Mouse (Mus musculus): ENCODE measurements around the gene Appbp2. TPM values are rescaled to one million over a fixed set of nuclear protein-coding genes. Genes with fewer than 3 reads are reported as not detected.

The Appbp2 gene
- 36.1 and 38.8 TPM in 2 replicates for total RNA-seq (2014; rRNA removed; ENCODE audit: low replicate concordance)
- polyA plus RNA-seq (2015; fragmentation: Nextera tagmentation; extraction: Ambion mirVana), result 21.7 and 24.2 TPM in 2 replicates

DNA sequence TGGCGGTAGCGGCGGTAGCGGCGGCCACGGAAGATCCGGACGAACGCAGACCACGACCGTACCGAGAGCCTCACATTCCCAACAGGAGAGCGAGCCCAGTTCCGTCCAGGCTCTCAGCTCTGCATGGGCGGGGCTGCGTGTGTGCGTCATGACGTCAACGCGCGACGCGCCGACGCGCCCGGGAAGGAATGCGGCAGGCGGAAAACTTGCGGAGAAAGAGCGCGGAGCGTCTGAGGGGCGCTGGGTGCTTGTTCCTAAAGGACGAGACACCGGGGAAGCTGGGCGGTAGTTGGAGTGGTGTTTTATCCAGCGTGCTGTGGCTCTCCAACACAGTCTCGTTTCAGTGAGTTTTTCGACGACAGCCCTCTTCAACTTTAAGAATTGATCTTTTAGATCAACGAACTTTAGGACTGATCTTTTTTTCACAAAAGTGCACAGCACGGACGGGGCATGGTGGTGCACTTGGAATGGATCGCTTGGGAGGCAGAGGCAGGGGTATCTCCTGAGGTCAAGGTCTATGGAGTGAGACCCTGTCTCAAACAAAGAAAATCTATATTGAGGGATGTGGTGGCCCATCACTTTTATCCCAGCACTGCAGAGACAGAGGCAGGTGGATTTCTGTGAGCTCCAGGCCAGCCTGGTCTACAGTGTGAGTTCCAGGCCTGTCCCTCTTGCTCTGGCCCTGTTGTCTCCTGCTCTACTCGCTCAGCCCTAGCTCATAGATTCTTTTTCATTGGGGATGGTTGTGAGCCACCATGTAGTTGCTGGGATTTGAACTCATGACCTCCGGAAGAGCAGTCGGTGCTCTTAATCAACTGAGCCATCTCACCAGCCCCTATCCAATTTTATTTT lies at the start of gene Appbp2:
Gene Appbp2, minus strand, starts transcription at position 141 of the 852 bp plus-strand sequence.
- WGBS, result 5% methylated on average over 48 of the region's 48 CpGs
- peak; percentile 98 for ATAC-seq (ENCODE audit: insufficient read depth, low read depth)
- peaks cover 13% of the 10 kb centered on the region; the same call in 1 of the 2 replicates for H3K4me1 ChIP-seq (ENCODE audit: control insufficient read depth, insufficient read depth)

GRCm38 (mm10) chr11:85281219-85281878 lies 46.4 kb upstream of the Appbp2 start:
- Histone ChIP-seq H3K27ac (ENCODE audit: low read depth) (no peak overlapping the region), H3K36me3 (replicated peaks; ENCODE audit: control insufficient read depth, insufficient read depth, low read length) (no peaks in the 10 kb centered on the region), H3K27me3 (ENCODE audit: control insufficient read depth, insufficient read depth, low read length) (no peaks in the 10 kb centered on the region), H3K9ac (replicated peaks; ENCODE audit: low read depth, low read length) (no peak overlapping the region), H3K9me3 (replicated peaks; ENCODE audit: control insufficient read depth, low read length) (no peaks in the 10 kb centered on the region), H3K4me2 (ENCODE audit: low read depth, low read length) (no peak overlapping the region), H3K4me3 (ENCODE audit: low read depth, low read length) (no peak overlapping the region), H3K4me1 (ENCODE audit: control insufficient read depth, insufficient read depth) (no peaks in the 10 kb centered on the region)
- DNase-seq (ENCODE audit: low spot score) (no peak), ATAC-seq (ENCODE audit: insufficient read depth, low read depth) (no peak)
- TF ChIP-seq CTCF (IDR thresholded peaks at IDR 0.05; ENCODE audit: low read depth) (no peak), EP300 (IDR thresholded peaks at IDR 0.05; ENCODE audit: low read depth) (no peak)
- WGBS, result 46% methylated on average over 15 of the region's 15 CpGs

More for the DNA sequence above, at the start of gene Appbp2:
- Histone ChIP-seq H3K4me3 (ENCODE audit: low read depth, low read length) (peak within 1 kb of the TSS; percentile 86), H3K27me3 (ENCODE audit: control insufficient read depth, insufficient read depth, low read length) (no peaks in the 10 kb centered on the region), H3K36me3 (replicated peaks; ENCODE audit: control insufficient read depth, insufficient read depth, low read length) (no peaks in the 10 kb centered on the region; the same call in 1 of the 2 replicates), H3K4me2 (ENCODE audit: low read depth, low read length) (peak within 1 kb of the TSS; percentile 82), H3K9me3 (replicated peaks; ENCODE audit: control insufficient read depth, low read length) (no peaks in the 10 kb centered on the region), H3K9ac (replicated peaks; ENCODE audit: low read depth, low read length) (peak within 1 kb of the TSS; percentile 90), H3K27ac (ENCODE audit: low read depth) (peak within 1 kb of the TSS; percentile 96)
- TF ChIP-seq EP300 (IDR thresholded peaks at IDR 0.05; ENCODE audit: low read depth), result no peak
- TF ChIP-seq CTCF (IDR thresholded peaks at IDR 0.05; ENCODE audit: low read depth), result no peak
- DNase-seq (ENCODE audit: low spot score), result peak; percentile 90

DNA sequence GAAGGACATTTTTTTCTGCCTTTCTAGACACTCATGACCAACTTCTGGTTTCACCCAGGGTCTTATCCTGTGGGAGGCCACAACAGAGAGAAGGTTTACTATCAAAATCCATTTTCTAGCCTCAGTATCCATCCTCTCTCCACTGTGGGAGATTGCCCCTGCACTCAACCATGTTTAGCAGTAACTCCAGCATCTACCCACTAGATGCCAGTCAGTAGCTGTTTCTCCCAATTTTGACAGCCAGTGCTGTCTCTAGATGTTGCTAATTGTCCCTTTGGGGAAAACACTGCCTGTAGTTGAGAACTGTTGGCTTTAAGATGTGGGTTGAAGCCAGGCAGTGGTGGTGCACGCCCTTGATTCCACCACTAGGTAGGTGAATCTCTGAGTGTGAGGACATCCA lies 43.2 kb upstream of the Appbp2 start:
- no peak overlapping the region for H3K4me3 ChIP-seq (ENCODE audit: low read depth, low read length)
- no peaks in the 10 kb centered on the region for H3K9me3 ChIP-seq (replicated peaks; ENCODE audit: control insufficient read depth, low read length)
- no peaks in the 10 kb centered on the region for H3K4me1 ChIP-seq (ENCODE audit: control insufficient read depth, insufficient read depth)
- H3K36me3 ChIP-seq (replicated peaks; ENCODE audit: control insufficient read depth, insufficient read depth, low read length), result no peaks in the 10 kb centered on the region
- TF ChIP-seq EP300 (IDR thresholded peaks at IDR 0.05; ENCODE audit: low read depth) (no peak), CTCF (IDR thresholded peaks at IDR 0.05; ENCODE audit: low read depth) (no peak)
- H3K27ac ChIP-seq (ENCODE audit: low read depth), result peak overlapping the region; percentile 25; the same call in 1 of the 2 replicates
- DNase-seq (ENCODE audit: low spot score) (no peak), ATAC-seq (ENCODE audit: insufficient read depth, low read depth) (no peak)
- no peak overlapping the region for H3K4me2 ChIP-seq (ENCODE audit: low read depth, low read length)
- 63% methylated on average over 1 of the region's 1 CpGs for WGBS
- H3K27me3 ChIP-seq (ENCODE audit: control insufficient read depth, insufficient read depth, low read length), result no peaks in the 10 kb centered on the region
- no peak overlapping the region for H3K9ac ChIP-seq (replicated peaks; ENCODE audit: low read depth, low read length)

GRCm38 (mm10) chr11:85277609-85278008 lies 42.7 kb upstream of the Appbp2 start:
- Histone ChIP-seq H3K9me3 (replicated peaks; ENCODE audit: control insufficient read depth, low read length) (no peaks in the 10 kb centered on the region), H3K36me3 (replicated peaks; ENCODE audit: control insufficient read depth, insufficient read depth, low read length) (no peaks in the 10 kb centered on the region), H3K4me2 (ENCODE audit: low read depth, low read length) (no peak overlapping the region), H3K27ac (ENCODE audit: low read depth) (peak overlapping the region; percentile 25; the same call in 1 of the 2 replicates), H3K27me3 (ENCODE audit: control insufficient read depth, insufficient read depth, low read length) (no peaks in the 10 kb centered on the region), H3K4me3 (ENCODE audit: low read depth, low read length) (no peak overlapping the region), H3K4me1 (ENCODE audit: control insufficient read depth, insufficient read depth) (no peaks in the 10 kb centered on the region), H3K9ac (replicated peaks; ENCODE audit: low read depth, low read length) (no peak overlapping the region)
- TF ChIP-seq EP300 (IDR thresholded peaks at IDR 0.05; ENCODE audit: low read depth) (no peak), CTCF (IDR thresholded peaks at IDR 0.05; ENCODE audit: low read depth) (no peak)
- DNase-seq (ENCODE audit: low spot score) (peak; percentile 25), ATAC-seq (ENCODE audit: insufficient read depth, low read depth) (no peak)
- 40% methylated on average over 5 of the region's 5 CpGs for WGBS

GRCm38 (mm10) chr11:85275151-85275550 lies 40.2 kb upstream of the Appbp2 start:
- TF ChIP-seq EP300 (IDR thresholded peaks at IDR 0.05; ENCODE audit: low read depth), result no peak
- no peak for TF ChIP-seq CTCF (IDR thresholded peaks at IDR 0.05; ENCODE audit: low read depth)
- H3K27ac ChIP-seq (ENCODE audit: low read depth), result no peak overlapping the region
- no peaks in the 10 kb centered on the region for H3K36me3 ChIP-seq (replicated peaks; ENCODE audit: control insufficient read depth, insufficient read depth, low read length)
- no peak overlapping the region for H3K4me2 ChIP-seq (ENCODE audit: low read depth, low read length)
- 67% methylated on average over 5 of the region's 5 CpGs for whole genome bisulfite sequencing
- ATAC-seq (ENCODE audit: insufficient read depth, low read depth) (no peak), DNase-seq (ENCODE audit: low spot score) (no peak)
- H3K9me3 ChIP-seq (replicated peaks; ENCODE audit: control insufficient read depth, low read length), result no peaks in the 10 kb centered on the region
- H3K4me1 ChIP-seq (ENCODE audit: control insufficient read depth, insufficient read depth), result no peaks in the 10 kb centered on the region
- no peak overlapping the region for H3K4me3 ChIP-seq (ENCODE audit: low read depth, low read length)
- no peaks in the 10 kb centered on the region for H3K27me3 ChIP-seq (ENCODE audit: control insufficient read depth, insufficient read depth, low read length)
- no peak overlapping the region for H3K9ac ChIP-seq (replicated peaks; ENCODE audit: low read depth, low read length)

Measured in heart, postnatal 0 days (tissue).